Mouse (Mus musculus) cerebellum, adult 2 months (tissue): ENCODE results near the gene Igbp1b. TPM values are rescaled to one million over a fixed set of nuclear protein-coding genes. Genes with fewer than 3 reads are reported as not detected.

Experiments used
- DNase-seq, 2 experiments: peaks; one replicate each; pipeline ENCODE4 v3.0.0; 2021
- H3K27ac ChIP-seq: fragments of 200-500 bp; 2 replicates; pipeline ENCODE4 v1.5.1; 2012; ENCODE audit warnings: low read length, control low read depth, inconsistent platforms; ENCODE audit not compliant: insufficient read depth
- H3K27me3 ChIP-seq: fragments of 200-500 bp; 2 replicates; pipeline ENCODE4 v1.6.1; 2012; ENCODE audit warnings: inconsistent platforms, mild to moderate bottlenecking, low read length, moderate library complexity; ENCODE audit not compliant: control insufficient read depth, insufficient read depth
- H3K4me1 ChIP-seq: fragments of 200-500 bp; 2 replicates; pipeline ENCODE4 v1.6.1; 2011; ENCODE audit warnings: low read length; ENCODE audit not compliant: control insufficient read depth, insufficient read depth
- H3K4me3 ChIP-seq: fragments of 200-500 bp; replicated peaks from 2 replicates; pipeline ENCODE3; 2011; ENCODE audit warnings: mild to moderate bottlenecking, low read depth, low read length, control low read depth; ENCODE audit not compliant: insufficient read depth
- CTCF ChIP-seq: fragments of 200-500 bp; IDR thresholded peaks from 2 replicates; pipeline ENCODE4 v1.5.1; 2011; ENCODE audit warnings: low read depth, mild to moderate bottlenecking, control low read depth, low read length, moderate library complexity, borderline replicate concordance; ENCODE audit not compliant: insufficient read depth
- POLR2A ChIP-seq: fragments of 200-500 bp; IDR thresholded peaks from 2 replicates; pipeline ENCODE4 v1.6.1; 2011; ENCODE audit warnings: low read length, control low read depth, borderline replicate concordance; ENCODE audit not compliant: insufficient read depth
- whole genome bisulfite sequencing: fragments of 180-500 bp; shearing (Covaris S2); methylation state at CpG from one replicate; pipeline ENCODE4 v1.1.7; 2018; 5-methylcytosine and 5-hydroxymethylcytosine counted together
- polyA plus RNA-seq: library from polyadenylated mRNA; depleted of rRNA; stranded (reverse); fragments of >200 nt; gene quantifications from 2 replicates; pipeline ENCODE4 v1.2.3, GENCODE M21; 2012; rRNA removed

The Igbp1b gene
- not detected in 2 replicates for polyA plus RNA-seq

GRCm38 (mm10) chr6:138658516-138658915 lies at the start of gene Igbp1b:
Igbp1b (minus strand) TSS chr6:138658544.
- H3K4me3 ChIP-seq = no peak within 1 kb of the TSS
- no peak within 1 kb of the TSS for H3K27ac ChIP-seq
- TF ChIP-seq CTCF (no peak), POLR2A (no peak)
- H3K4me1 ChIP-seq = no peaks in the 10 kb centered on the region
- 20% methylated on average over 3 of the region's 3 CpGs for WGBS
- no peak for DNase-seq
- H3K27me3 ChIP-seq = no peaks in the 10 kb centered on the region

- no peak for TF ChIP-seq POLR2A
- no peak for TF ChIP-seq CTCF
- H3K27me3 ChIP-seq = no peaks in the 10 kb centered on the region
Observed at GRCm38 (mm10) chr6:138682959-138683358, 24.6 kb upstream of the Igbp1b start.

GRCm38 (mm10) chr6:138672704-138673141 lies 14.4 kb upstream of the Igbp1b start:
- Histone ChIP-seq H3K27me3 (no peaks in the 10 kb centered on the region), H3K27ac (no peak overlapping the region), H3K4me3 (no peak overlapping the region), H3K4me1 (no peaks in the 10 kb centered on the region; the same call in 1 of the 2 replicates)
- no peak for TF ChIP-seq CTCF
- TF ChIP-seq POLR2A = no peak
- 7% methylated on average over 2 of the region's 2 CpGs for WGBS
- no peak for DNase-seq

More at GRCm38 (mm10) chr6:138682959-138683358, 24.6 kb upstream of the Igbp1b start:
- DNase-seq = no peak
- no peak overlapping the region for H3K27ac ChIP-seq
- no peak overlapping the region for H3K4me3 ChIP-seq
- no peaks in the 10 kb centered on the region for H3K4me1 ChIP-seq

- no peak overlapping the region for H3K4me3 ChIP-seq
- TF ChIP-seq POLR2A (no peak), CTCF (no peak)
- no peaks in the 10 kb centered on the region for H3K4me1 ChIP-seq
- H3K27me3 ChIP-seq = no peaks in the 10 kb centered on the region
- no peak for DNase-seq
- WGBS = 83% methylated on average over 3 of the region's 3 CpGs
- H3K27ac ChIP-seq = no peak overlapping the region
Observed at GRCm38 (mm10) chr6:138665416-138665815, 7.1 kb upstream of the Igbp1b start.

GRCm38 (mm10) chr6:138645604-138646003 lies 12.7 kb downstream of the Igbp1b start:
- no peaks in the 10 kb centered on the region for H3K27me3 ChIP-seq
- WGBS = 88% methylated on average over 2 of the region's 2 CpGs
- TF ChIP-seq POLR2A = no peak
- no peak for TF ChIP-seq CTCF

GRCm38 (mm10) chr6:138639351-138639750 lies 19.0 kb downstream of the Igbp1b start:
- no peak overlapping the region for H3K4me3 ChIP-seq
- H3K4me1 ChIP-seq = no peaks in the 10 kb centered on the region
- no peak for DNase-seq
- WGBS = 69% methylated on average over 4 of the region's 4 CpGs
- no peak for TF ChIP-seq CTCF
- no peak for TF ChIP-seq POLR2A
- no peaks in the 10 kb centered on the region for H3K27me3 ChIP-seq
- no peak overlapping the region for H3K27ac ChIP-seq

More at GRCm38 (mm10) chr6:138645604-138646003, 12.7 kb downstream of the Igbp1b start:
- H3K4me1 ChIP-seq = no peaks in the 10 kb centered on the region
- no peak for DNase-seq
- no peak overlapping the region for H3K4me3 ChIP-seq
- H3K27ac ChIP-seq = no peak overlapping the region

- no peak overlapping the region for H3K27ac ChIP-seq
- no peaks in the 10 kb centered on the region for H3K4me1 ChIP-seq
- no peak for DNase-seq
- TF ChIP-seq CTCF (no peak), POLR2A (no peak)
- H3K27me3 ChIP-seq = no peaks in the 10 kb centered on the region
- no peak overlapping the region for H3K4me3 ChIP-seq
Observed at GRCm38 (mm10) chr6:138620786-138621185, 37.6 kb downstream of the Igbp1b start.

GRCm38 (mm10) chr6:138618396-138618795 lies 39.9 kb downstream of the Igbp1b start:
- Histone ChIP-seq H3K4me1 (no peaks in the 10 kb centered on the region), H3K27ac (no peak overlapping the region), H3K4me3 (no peak overlapping the region), H3K27me3 (no peaks in the 10 kb centered on the region)
- TF ChIP-seq CTCF = no peak
- no peak for TF ChIP-seq POLR2A
- WGBS = 89% methylated on average over 3 of the region's 3 CpGs
- no peak for DNase-seq

Other genes with a start within 250 kb of the Igbp1b start
- 7.2 and 8.7 TPM in 2 replicates for gene Lmo3, start 76.6 kb downstream of the Igbp1b start, polyA plus RNA-seq